Comparison of ENCODE assay signal across 14 mouse cellular contexts in the genomic region with DNA sequence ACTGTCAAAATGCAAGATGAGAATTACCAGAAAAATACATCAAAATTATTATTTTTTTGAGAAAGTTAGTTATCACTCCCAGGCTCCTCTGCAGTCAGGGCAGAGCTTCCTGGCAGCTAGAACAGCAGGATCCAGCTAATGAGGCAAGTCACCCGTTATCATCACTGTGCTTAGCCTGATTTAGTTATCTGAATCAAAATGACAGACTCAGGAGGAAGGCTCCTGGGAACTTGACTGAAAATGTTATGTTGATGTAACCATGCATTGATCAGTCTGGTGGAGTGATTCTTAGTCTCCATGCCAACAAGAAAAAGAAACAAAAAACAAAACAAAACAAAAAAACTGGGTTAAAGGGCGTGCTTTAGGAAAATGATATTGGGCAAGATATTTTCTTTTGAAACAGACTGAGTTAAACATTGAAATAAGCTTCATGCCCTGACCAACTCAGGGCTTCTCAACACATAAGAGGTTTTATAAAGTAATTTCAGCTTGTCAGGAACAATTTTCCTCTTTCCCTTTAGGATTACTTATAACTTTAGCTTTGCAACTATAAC.
DNase-seq lines count a peak whose midpoint lies in the region; ATAC-seq and TF ChIP-seq lines count a peak whose summit lies in the region.
"Had no signal": no experiment of that assay in that cellular context is flagged by ENCODE, and none has a peak within 500 bp of the region (broad histone marks: within the 10 kb centered on the region; RNA-seq: fewer than 3 reads in every experiment).

No protein-coding gene starts in this region.

- ATAC-seq in forebrain, embryonic 12.5 days (ENCODE audit: low FRiP score), result peak; percentile 53; the same call in 1 of the 2 replicates
- no peak; the same call in 1 of the 2 replicates for ATAC-seq in forebrain, embryonic 15.5 days (replicated peaks)
- peak; percentile 53; the same call in 1 of the 2 replicates for ATAC-seq in midbrain, embryonic 13.5 days
- ATAC-seq: intestine, postnatal 0 days had no signal

- WGBS in forebrain, embryonic 12.5 days, result 28% methylated on average over 2 of the region's 2 CpGs
- 23% methylated on average over 2 of the region's 2 CpGs for WGBS in forebrain, embryonic 15.5 days
- WGBS in midbrain, embryonic 13.5 days, result 28% methylated on average over 2 of the region's 2 CpGs

- no peak overlapping the region for H3K4me3 ChIP-seq in forebrain, embryonic 12.5 days (replicated peaks)
- no peak overlapping the region for H3K4me3 ChIP-seq in forebrain, embryonic 15.5 days
- H3K4me3 ChIP-seq in midbrain, embryonic 13.5 days (replicated peaks), result no peak overlapping the region
- H3K4me3 ChIP-seq: embryonic facial prominence, embryonic 12.5 days; limb, embryonic 15.5 days had no signal

- H3K4me1 ChIP-seq in forebrain, embryonic 12.5 days, result peaks cover 5% of the 10 kb centered on the region; the same call in 1 of the 2 replicates
- peaks cover 3% of the 10 kb centered on the region; the same call in 1 of the 2 replicates for H3K4me1 ChIP-seq in forebrain, embryonic 15.5 days
- H3K4me1 ChIP-seq in midbrain, embryonic 13.5 days (replicated peaks), result no peaks in the 10 kb centered on the region
- H3K4me1 ChIP-seq: embryonic facial prominence, embryonic 12.5 days; limb, embryonic 15.5 days had no signal

- H3K9me3 ChIP-seq in forebrain, embryonic 12.5 days, result no peaks in the 10 kb centered on the region
- no peaks in the 10 kb centered on the region for H3K9me3 ChIP-seq in forebrain, embryonic 15.5 days
- no peaks in the 10 kb centered on the region for H3K9me3 ChIP-seq in midbrain, embryonic 13.5 days
- H3K9me3 ChIP-seq: embryonic facial prominence, embryonic 12.5 days; limb, embryonic 15.5 days had no signal

- peak; percentile 27 for DNase-seq in MN1 (ENCODE audit: low spot score)
- DNase-seq in brain, embryonic 14.5 days (ENCODE audit: low read depth), result peak; percentile 66
- no peak for DNase-seq in layer of hippocampus, adult 18-20 months (ENCODE audit: low spot score in 2 of 2)
- no peak for DNase-seq in c-Kit-positive CD71-positive TER-119-positive erythroid progenitor cells, embryonic 14.5 days (ENCODE audit: low spot score)
- no peak for DNase-seq in left cerebral cortex, adult 11 months (ENCODE audit: low spot score)
- DNase-seq: cerebellum, adult 9-11 months; heart, adult 11 months; kidney, postnatal 36 days had no signal

- H3K36me3 ChIP-seq in forebrain, embryonic 12.5 days (replicated peaks), result no peaks in the 10 kb centered on the region
- H3K36me3 ChIP-seq in forebrain, embryonic 15.5 days, result no peaks in the 10 kb centered on the region
- H3K36me3 ChIP-seq in midbrain, embryonic 13.5 days, result no peaks in the 10 kb centered on the region
- H3K36me3 ChIP-seq: embryonic facial prominence, embryonic 12.5 days; limb, embryonic 15.5 days had no signal

- no peak overlapping the region for H3K27ac ChIP-seq in forebrain, embryonic 12.5 days
- no peak overlapping the region; the same call in 1 of the 2 replicates for H3K27ac ChIP-seq in forebrain, embryonic 15.5 days (replicated peaks)
- no peak overlapping the region for H3K27ac ChIP-seq in midbrain, embryonic 13.5 days
- H3K27ac ChIP-seq: embryonic facial prominence, embryonic 12.5 days; limb, embryonic 15.5 days had no signal

- H3K4me2 ChIP-seq in forebrain, embryonic 12.5 days, result no peak overlapping the region
- no peak overlapping the region for H3K4me2 ChIP-seq in forebrain, embryonic 15.5 days (replicated peaks)
- no peak overlapping the region for H3K4me2 ChIP-seq in midbrain, embryonic 13.5 days (replicated peaks)
- H3K4me2 ChIP-seq: embryonic facial prominence, embryonic 12.5 days; limb, embryonic 15.5 days had no signal

- H3K27me3 ChIP-seq in forebrain, embryonic 12.5 days, result no peaks in the 10 kb centered on the region
- no peaks in the 10 kb centered on the region for H3K27me3 ChIP-seq in forebrain, embryonic 15.5 days
- H3K27me3 ChIP-seq in midbrain, embryonic 13.5 days, result no peaks in the 10 kb centered on the region
- H3K27me3 ChIP-seq: embryonic facial prominence, embryonic 12.5 days; limb, embryonic 15.5 days had no signal

- H3K9ac ChIP-seq in forebrain, embryonic 12.5 days, result no peak overlapping the region
- H3K9ac ChIP-seq in forebrain, embryonic 15.5 days (replicated peaks), result no peak overlapping the region
- no peak overlapping the region for H3K9ac ChIP-seq in midbrain, embryonic 13.5 days (replicated peaks)
- H3K9ac ChIP-seq: embryonic facial prominence, embryonic 12.5 days; limb, embryonic 15.5 days had no signal

- no peak for TF ChIP-seq POLR2A in brain, embryonic 14.5 days (IDR thresholded peaks at IDR 0.05; ENCODE audit: borderline replicate concordance, extremely low read depth, insufficient read depth, insufficient read length, poor library complexity, severe bottlenecking)

- TF ChIP-seq CTCF in brain, embryonic 14.5 days (IDR thresholded peaks at IDR 0.05; ENCODE audit: borderline replicate concordance, extremely low read depth, insufficient read depth, insufficient read length), result no peak

Comparison
In these comparisons a context has a peak if more than half of its experiments do, and no peak if none do; other contexts are left out.
1. DNase-seq: peak in MN1 (single experiment) and brain, embryonic 14.5 days (single experiment); none in layer of hippocampus, adult 18-20 months (0 of 2), c-Kit-positive CD71-positive TER-119-positive erythroid progenitor cells, embryonic 14.5 days (single experiment) and left cerebral cortex, adult 11 months (single experiment).